In genomic region chr1:47051109-47051508, GRCm38 (mm10) we compare ENCODE assay signal across 15 mouse cellular contexts.
DNase-seq lines count a peak whose midpoint lies in the region.
"Had no signal": no experiment of that assay in that cellular context is flagged by ENCODE, and none has a peak within 500 bp of the region (broad histone marks: within the 10 kb centered on the region; RNA-seq: fewer than 3 reads in every experiment).

No protein-coding gene starts in this region.

- peak; percentile 9 to 20 for DNase-seq in frontal cortex, postnatal 36 days (ENCODE audit: low spot score in 2 of 2)
- DNase-seq in frontal cortex, postnatal 25 days (ENCODE audit: low spot score in 2 of 2), result no peak
- peak; percentile 14 to 69 for DNase-seq in left cerebral cortex, adult 9 months (ENCODE audit: low spot score in 2 of 2)
- no peak for DNase-seq in left cerebral cortex, postnatal 4 days
- peak; percentile 69 for DNase-seq in brain, adult 2 months (ENCODE audit: low read depth, low spot score)
- DNase-seq in left cerebral cortex, postnatal 25 days (ENCODE audit: low spot score in 2 of 2), result peak; percentile 14 to 67
- DNase-seq in lung, postnatal 36 days, result no peak
- no peak for DNase-seq in MN1 (ENCODE audit: low spot score)
- DNase-seq: adrenal gland, adult 2 months; adrenal gland, postnatal 25 days; cerebellum, adult 11-12 months; cerebellum, adult 9-10 months; cerebellum, postnatal 25 days; forebrain, postnatal 0 days; gastrocnemius, postnatal 14 days had no signal

- intact Hi-C loops in left cerebral cortex, postnatal 4 days (cut with DNase I), result no loop called here
- intact Hi-C loops in left cerebral cortex, postnatal 25 days (cut with DNase I), result no loop called here

Comparison
In these comparisons a context has a peak if more than half of its experiments do, and no peak if none do; other contexts are left out.
1. DNase-seq: peak in frontal cortex, postnatal 36 days (2 of 2), left cerebral cortex, adult 9 months (2 of 2), brain, adult 2 months (single experiment) and left cerebral cortex, postnatal 25 days (2 of 2); none in frontal cortex, postnatal 25 days (0 of 2), left cerebral cortex, postnatal 4 days (single experiment), lung, postnatal 36 days (single experiment) and MN1 (single experiment).